ENCODE assay signal across 23 mouse cellular contexts in genomic region chr6:50352812-50353211, GRCm38 (mm10).
DNase-seq lines count a peak whose midpoint lies in the region; ATAC-seq and TF ChIP-seq lines count a peak whose summit lies in the region.
"Had no signal": no experiment of that assay in that cellular context is flagged by ENCODE, and none has a peak within 500 bp of the region (broad histone marks: within the 10 kb centered on the region; RNA-seq: fewer than 3 reads in every experiment).

No protein-coding gene starts in this region.

- no peak overlapping the region for H3K4me2 ChIP-seq in CH12.LX (ENCODE audit: insufficient read depth, low read depth, poor library complexity, severe bottlenecking)
- H3K4me2 ChIP-seq in liver, postnatal 0 days (ENCODE audit: low read depth, low read length) = no peak overlapping the region
- H3K4me2 ChIP-seq: embryonic facial prominence, embryonic 15.5 days; forebrain, embryonic 15.5 days; heart, embryonic 12.5 days; hindbrain, embryonic 12.5 days had no signal

- dilution Hi-C loops in CH12.LX (cut with MboI; ENCODE audit: extremely low pct_ligation_motif_present, extremely low pct_unique_long_range_greater_than_20kb, low sequenced_read_pairs) = no loop called here

- peaks cover 6 to 7% of the 10 kb centered on the region in 2 experiments for H3K36me3 ChIP-seq in CH12.LX (replicated peaks in 1 of 2; ENCODE audit: control insufficient read depth in 1 of 2, insufficient read depth in 1 of 2, low read length in 1 of 2)
- no peaks in the 10 kb centered on the region for H3K36me3 ChIP-seq in liver, postnatal 0 days (replicated peaks; ENCODE audit: insufficient read depth, low read length)
- H3K36me3 ChIP-seq: embryonic facial prominence, embryonic 15.5 days; forebrain, embryonic 15.5 days; hindbrain, embryonic 12.5 days had no signal

- H3K27ac ChIP-seq in CH12.LX (ENCODE audit: insufficient read depth, low read depth) = no peak overlapping the region
- H3K27ac ChIP-seq in liver, postnatal 0 days (ENCODE audit: low read depth) = no peak overlapping the region
- H3K27ac ChIP-seq: embryonic facial prominence, embryonic 15.5 days; forebrain, embryonic 10.5 days; forebrain, embryonic 15.5 days; heart, adult 2 months; hindbrain, embryonic 12.5 days had no signal

- no peaks in the 10 kb centered on the region for H3K9me3 ChIP-seq in CH12.LX (replicated peaks; ENCODE audit: low read length)
- H3K9me3 ChIP-seq in liver, postnatal 0 days (ENCODE audit: low read length) = no peaks in the 10 kb centered on the region
- H3K9me3 ChIP-seq: embryonic facial prominence, embryonic 15.5 days; forebrain, embryonic 10.5 days; forebrain, embryonic 15.5 days; heart, embryonic 12.5 days; hindbrain, embryonic 12.5 days had no signal

- peak; percentile 24 for DNase-seq in CH12.LX (ENCODE audit: extremely low read depth)
- no peak for DNase-seq in embryo, embryonic 10 days (ENCODE audit: low spot score)
- DNase-seq in thymus, postnatal 25 days = no peak
- no peak for DNase-seq in liver, postnatal 0 days
- DNase-seq in adrenal gland, adult 8-10 months = no peak
- DNase-seq: adrenal gland, postnatal 10 days; cerebellum, adult 11-12 months; cerebellum, adult 9-10 months; cerebellum, postnatal 36 days; embryo, embryonic 11 days; gastrocnemius, postnatal 10 days; heart, adult 2 months had no signal

- no peaks in the 10 kb centered on the region for H3K79me2 ChIP-seq in CH12.LX (replicated peaks; ENCODE audit: control insufficient read depth, extremely low read depth, insufficient read depth, poor library complexity, severe bottlenecking)

- ATAC-seq in granulocyte monocyte progenitor cell, adult 5-6 weeks (replicated peaks; ENCODE audit: poor library complexity, severe bottlenecking) = peak; percentile 95
- 0 out of 2 replicates have a peak, but pooled peaks have one; percentile 44 for ATAC-seq in monocyte, adult 5-6 weeks (replicated peaks; ENCODE audit: insufficient number of reproducible peaks, low FRiP score, low TSS enrichment, poor library complexity, severe bottlenecking)
- ATAC-seq in liver, postnatal 0 days = no peak
- ATAC-seq: forebrain, embryonic 15.5 days; hindbrain, embryonic 16.5 days; inflammation-experienced regulatory T-cells, adult 6 months; intestine, postnatal 0 days had no signal

- no peak for TF ChIP-seq RAD21 in CH12.LX (IDR thresholded peaks at IDR 0.05; ENCODE audit: low read depth, low read length)

- H3K4me1 ChIP-seq in CH12.LX (ENCODE audit: control insufficient read depth in 1 of 2, insufficient read depth in 2 of 2) = peaks cover 0 to 4% of the 10 kb centered on the region in 2 experiments; a peak in 2 of 4 replicates
- H3K4me1 ChIP-seq in liver, postnatal 0 days (ENCODE audit: insufficient read depth) = no peaks in the 10 kb centered on the region

- in situ Hi-C loops in CH12.LX (cut with MboI; ENCODE audit: low pct_ligation_motif_present, low pct_unique_long_range_greater_than_20kb, low sequenced_read_pairs) = no loop called here

- H3K27me3 ChIP-seq in CH12.LX (replicated peaks) = no peaks in the 10 kb centered on the region
- H3K27me3 ChIP-seq in liver, postnatal 0 days (ENCODE audit: insufficient read depth, low read length) = no peaks in the 10 kb centered on the region
- H3K27me3 ChIP-seq: embryonic facial prominence, embryonic 15.5 days; forebrain, embryonic 15.5 days; heart, embryonic 12.5 days; hindbrain, embryonic 12.5 days had no signal

- no peak overlapping the region for H3K9ac ChIP-seq in CH12.LX (ENCODE audit: insufficient read depth, low read depth)
- H3K9ac ChIP-seq in liver, postnatal 0 days (replicated peaks) = no peak overlapping the region
- H3K9ac ChIP-seq: embryonic facial prominence, embryonic 15.5 days; forebrain, embryonic 15.5 days; heart, embryonic 12.5 days; hindbrain, embryonic 12.5 days had no signal

- peak in 1 of 2 experiments; percentile 1; a peak in 1 of 4 replicates for TF ChIP-seq CTCF in CH12.LX (conservative IDR thresholded peaks at IDR 0.05 in 1 of 2, IDR thresholded peaks at IDR 0.05 in 1 of 2; ENCODE audit: low read depth in 2 of 2, low read length in 2 of 2)
- no peak for TF ChIP-seq CTCF in liver, postnatal 0 days (IDR thresholded peaks at IDR 0.05; ENCODE audit: low read depth)

- WGBS in liver, postnatal 0 days (ENCODE audit: insufficient replicate concordance) = 43% methylated on average over 6 of the region's 6 CpGs

- no peak for TF ChIP-seq EP300 in CH12.LX (IDR thresholded peaks at IDR 0.05; ENCODE audit: low read length)
- no peak for TF ChIP-seq EP300 in liver, postnatal 0 days (IDR thresholded peaks at IDR 0.05; ENCODE audit: low read depth)

- no peak for TF ChIP-seq POLR2A in CH12.LX (IDR thresholded peaks at IDR 0.05; ENCODE audit: low read depth, low read length)

- no peak overlapping the region for H3K4me3 ChIP-seq in CH12.LX (replicated peaks in 1 of 3; ENCODE audit: low read depth in 2 of 3, low read length in 2 of 3, poor library complexity in 1 of 3)
- no peak overlapping the region for H3K4me3 ChIP-seq in liver, postnatal 0 days (ENCODE audit: low read depth, low read length)
- H3K4me3 ChIP-seq: embryonic facial prominence, embryonic 15.5 days; erythroblast, embryonic 14.5 days; forebrain, embryonic 10.5 days; forebrain, embryonic 15.5 days; heart, adult 2 months; heart, embryonic 12.5 days; hindbrain, embryonic 12.5 days had no signal

TF ChIP-seq in CH12.LX, 34 proteins besides CTCF, POLR2A, EP300 and RAD21:
- TF ChIP-seq TCF12 (IDR thresholded peaks at IDR 0.05; ENCODE audit: low read depth, low read length) (no peak), POLR2AphosphoS2 (IDR thresholded peaks at IDR 0.05; ENCODE audit: low read depth, low read length) (no peak), KAT2A (IDR thresholded peaks at IDR 0.05; ENCODE audit: insufficient replicate concordance, low read length) (no peak), SMC3 (IDR thresholded peaks at IDR 0.05; ENCODE audit: low read depth, low read length) (peak; percentile 14; the same call in 1 of the 2 replicates), ZMIZ1 (IDR thresholded peaks at IDR 0.05; ENCODE audit: low read depth, low read length) (no peak), RCOR1 (conservative IDR thresholded peaks at IDR 0.05; ENCODE audit: low read depth, low read length) (no peak)
TF ChIP-seq in CH12.LX: peak in this region for 1.
